Mouse (Mus musculus) small intestine, adult 2 months (tissue): ENCODE measurements around the gene Fbxw4.

Experiments used
- CTCF ChIP-seq: fragments of 200-500 bp; IDR thresholded peaks from 2 replicates; pipeline ENCODE4 v1.5.1; 2012; ENCODE audit warnings: low read depth, mild to moderate bottlenecking, control low read depth, inconsistent platforms, low read length, moderate library complexity, mixed read lengths; ENCODE audit not compliant: insufficient replicate concordance, insufficient read length; ENCODE audit errors: extremely low read depth
- POLR2A ChIP-seq: fragments of 200-500 bp; IDR thresholded peaks from 2 replicates; pipeline ENCODE4 v1.6.1; 2012; ENCODE audit warnings: low read depth, mild to moderate bottlenecking, control low read depth, inconsistent platforms, low read length, moderate library complexity

DNA sequence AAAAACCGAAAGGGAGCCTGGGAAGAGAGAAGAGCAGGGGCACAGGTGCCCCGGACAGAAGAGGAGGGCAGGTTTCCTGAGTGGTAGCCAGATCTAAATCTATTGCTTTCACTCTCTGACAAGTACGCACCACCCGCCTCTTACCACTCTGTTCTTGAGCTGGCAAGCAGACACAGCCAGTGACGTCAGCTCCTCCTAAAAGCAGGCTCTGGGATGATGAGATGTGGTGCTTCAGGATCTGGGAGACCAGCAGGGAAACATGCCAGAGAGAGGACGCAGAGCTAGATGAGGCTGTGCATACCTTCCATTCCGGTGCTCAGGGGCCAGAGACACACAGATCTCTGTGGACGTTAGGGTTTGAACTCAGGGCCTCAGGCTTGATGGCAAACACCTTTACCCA lies 32.1 kb upstream of the Fbxw4 start:
- TF ChIP-seq CTCF (no peak), POLR2A (no peak)
